Mouse (Mus musculus) spleen, adult 2 months (tissue): ENCODE results near the gene 2010300C02Rik.

Experiments used
- CTCF ChIP-seq: fragments of 200-500 bp; IDR thresholded peaks from 2 replicates; pipeline ENCODE4 v1.5.1; 2011; ENCODE audit warnings: mild to moderate bottlenecking, inconsistent platforms; ENCODE audit not compliant: insufficient read depth, insufficient read length, insufficient replicate concordance; ENCODE audit errors: extremely low read depth
- POLR2A ChIP-seq: fragments of 200-500 bp; IDR thresholded peaks from 2 replicates; pipeline ENCODE4 v1.6.1; 2011; ENCODE audit warnings: low read depth, low read length, inconsistent platforms

DNA sequence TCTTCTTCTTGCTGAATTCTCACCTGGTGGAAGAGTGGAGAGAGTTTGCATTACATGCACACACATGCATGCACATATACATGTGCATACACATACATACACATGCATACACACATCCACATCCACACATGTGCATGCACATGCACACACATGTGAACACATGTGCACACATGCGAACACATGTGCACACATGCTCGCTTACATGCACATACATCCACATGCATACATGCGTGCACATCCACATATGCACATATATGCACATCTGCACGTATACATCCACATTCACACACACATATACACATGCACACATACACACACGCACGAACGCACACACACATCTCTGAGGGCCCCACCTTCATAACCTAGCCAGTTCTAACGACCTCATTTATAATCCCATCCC lies 136.7 kb downstream of the 2010300C02Rik start:
- TF ChIP-seq CTCF (no peak), POLR2A (no peak)
